Mouse (Mus musculus) hematopoietic stem cell, adult 5-6 weeks (primary cell): Measurements from ENCODE around the gene Cav3. TPM values are rescaled to one million over a fixed set of nuclear protein-coding genes. Genes with fewer than 3 reads are reported as not detected.
A peak's percentile ranks its signal among the peaks of the same experiment; 100 is the strongest.

Experiments
- ATAC-seq, 2 experiments: fragments of 125-278 bp in 1 of 2; replicated peaks in 1 of 2; 2 replicates each; pipeline ENCODE4 v1.8.0; 2016 to 2017; ENCODE audit warnings: inconsistent platforms in 2 of 2, mild to moderate bottlenecking in 2 of 2, moderate number of reproducible peaks in 2 of 2, low read depth in 1 of 2, moderate TSS enrichment in 1 of 2; ENCODE audit not compliant: low FRiP score in 2 of 2, poor library complexity in 2 of 2, severe bottlenecking in 2 of 2, insufficient read depth in 1 of 2, low TSS enrichment in 1 of 2
- total RNA-seq: library from RNA; stranded (forward); fragments of 172-1452, 232-1000 nt; gene quantifications from 2 replicates; pipeline ENCODE4 v1.2.3, GENCODE M21; 2017

Cav3 gene
- total RNA-seq, 1 experiment from 2014 or later = not detected

GRCm38 (mm10) chr6:112490625-112491242, 31.4 kb downstream of the Cav3 start:
- ATAC-seq = peak; percentile 76 to 77

GRCm38 (mm10) chr6:112491521-112491920, 32.2 kb downstream of the Cav3 start:
- ATAC-seq = no peak

- no peak for ATAC-seq
These were observed 33.4 kb downstream of the Cav3 start for GRCm38 (mm10) chr6:112492656-112493055.

DNA sequence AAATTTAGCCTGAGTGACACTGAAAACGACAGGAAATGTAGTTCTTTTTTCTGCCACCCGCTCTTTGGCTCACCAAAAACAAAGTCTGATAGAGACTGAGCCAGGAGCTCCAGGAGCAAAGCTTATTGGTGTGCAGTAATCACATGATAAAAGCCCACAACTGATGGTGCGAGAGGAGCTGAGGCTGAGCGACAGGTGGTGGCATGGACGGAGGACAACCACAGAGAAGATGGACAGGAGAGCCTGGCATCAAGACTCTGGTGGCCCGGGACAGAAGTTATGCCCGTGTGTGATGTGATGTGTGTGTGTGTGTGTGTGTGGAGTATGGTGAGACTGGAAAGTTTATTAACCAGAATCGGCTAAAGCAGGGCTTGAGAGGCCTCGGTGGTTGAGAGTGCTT, 34.1 kb downstream of the Cav3 start:
- no peak for ATAC-seq

DNA sequence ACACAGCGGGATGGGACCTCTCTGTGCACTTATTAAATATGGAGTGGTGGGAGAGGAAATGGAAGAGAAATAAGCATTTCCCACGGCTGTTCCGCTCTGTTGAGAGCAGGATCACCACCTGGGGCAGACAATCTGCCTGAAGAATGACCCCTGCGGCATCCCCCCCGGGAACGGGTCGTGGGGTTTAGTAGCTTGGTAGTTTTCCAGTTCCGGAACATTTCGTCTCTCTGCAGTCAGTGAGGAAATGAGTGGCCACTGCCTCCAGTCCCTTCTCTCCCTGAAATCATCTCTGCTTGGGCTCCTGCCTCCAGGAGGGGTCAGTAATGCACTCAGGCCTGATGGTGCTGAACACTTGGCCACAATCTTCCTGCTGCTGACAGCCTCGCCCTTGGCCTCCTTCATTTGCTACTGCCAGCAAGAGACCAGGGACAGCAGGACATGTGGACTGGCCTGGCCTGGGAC, 35.3 kb downstream of the Cav3 start:
- no peak for ATAC-seq

DNA sequence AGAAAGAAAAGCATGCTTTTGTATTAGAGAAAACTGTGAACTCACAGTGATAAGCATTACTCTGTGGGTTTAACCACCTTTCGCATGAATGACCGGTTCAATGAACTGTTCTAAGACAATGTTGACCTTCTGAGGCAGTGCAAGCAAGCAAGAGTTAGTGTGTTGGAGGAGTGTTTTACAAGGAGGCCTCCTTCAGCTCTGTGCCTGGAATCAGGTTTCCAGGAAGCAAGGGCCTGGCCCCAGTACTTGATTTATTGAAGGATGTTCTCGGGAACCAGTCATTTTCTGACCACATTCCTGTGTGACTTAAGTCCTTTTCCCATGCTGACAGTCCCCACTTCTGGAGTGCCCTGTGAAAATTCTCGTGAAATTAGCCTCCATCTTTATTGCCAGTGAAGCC, 35.9 kb downstream of the Cav3 start:
- ATAC-seq = no peak

DNA sequence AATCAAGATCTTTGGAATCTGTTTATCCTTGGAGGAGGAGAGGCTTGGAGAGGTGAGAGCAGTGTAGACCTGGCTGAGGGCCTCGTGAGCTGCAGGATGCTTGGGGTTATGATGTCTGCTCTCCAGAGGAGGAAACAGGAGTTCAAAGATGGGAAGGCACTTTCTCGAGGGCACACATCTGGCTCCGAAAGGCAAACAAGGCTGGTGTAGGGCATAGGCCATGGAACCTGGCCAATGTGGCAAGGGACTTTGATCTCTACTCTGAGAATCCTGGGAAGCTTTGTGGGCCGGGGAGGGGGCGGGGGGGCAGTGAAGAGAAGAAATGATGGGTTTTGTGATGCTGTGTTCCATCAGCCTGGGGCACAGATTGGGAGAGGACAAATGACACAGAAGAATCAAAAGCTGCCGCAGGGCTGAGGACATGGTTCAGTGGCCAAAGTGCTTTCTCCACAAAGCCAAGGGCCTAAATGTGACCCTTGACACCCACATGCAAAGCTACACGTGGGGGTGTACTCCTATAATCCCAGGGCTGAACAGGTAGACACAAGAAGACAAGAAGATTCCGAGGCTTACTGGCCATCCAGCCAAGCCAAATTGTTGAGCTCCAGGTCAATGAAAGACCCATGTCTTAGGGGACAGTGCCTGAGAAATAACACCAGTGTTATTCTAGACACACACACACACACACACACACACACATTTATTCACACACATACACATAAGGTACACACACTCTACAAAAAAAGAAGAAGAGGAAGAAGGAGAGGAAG, 37.2 kb downstream of the Cav3 start:
- no peak for ATAC-seq

DNA sequence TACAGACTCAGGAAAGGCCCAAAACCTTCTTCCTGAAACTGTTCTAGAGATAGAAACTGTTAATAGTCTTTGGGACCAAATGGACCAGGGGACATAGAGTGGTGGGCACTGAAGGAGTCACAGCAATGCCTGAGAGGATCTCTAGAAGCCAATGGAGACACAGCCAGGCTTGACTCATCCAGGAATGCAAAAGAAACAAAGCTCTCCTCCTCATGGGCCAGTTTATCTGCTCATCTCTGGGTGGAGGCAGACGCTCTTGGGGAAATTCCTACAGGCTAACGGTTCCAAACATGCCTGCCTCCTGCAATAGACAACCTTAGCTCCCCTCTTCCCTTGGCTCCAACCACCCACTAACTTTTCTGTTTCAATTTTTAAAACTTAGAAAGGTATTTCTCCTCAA, 38.2 kb downstream of the Cav3 start:
- ATAC-seq = no peak

- no peak for ATAC-seq
These were observed 39.4 kb downstream of the Cav3 start for GRCm38 (mm10) chr6:112498716-112499115.

DNA sequence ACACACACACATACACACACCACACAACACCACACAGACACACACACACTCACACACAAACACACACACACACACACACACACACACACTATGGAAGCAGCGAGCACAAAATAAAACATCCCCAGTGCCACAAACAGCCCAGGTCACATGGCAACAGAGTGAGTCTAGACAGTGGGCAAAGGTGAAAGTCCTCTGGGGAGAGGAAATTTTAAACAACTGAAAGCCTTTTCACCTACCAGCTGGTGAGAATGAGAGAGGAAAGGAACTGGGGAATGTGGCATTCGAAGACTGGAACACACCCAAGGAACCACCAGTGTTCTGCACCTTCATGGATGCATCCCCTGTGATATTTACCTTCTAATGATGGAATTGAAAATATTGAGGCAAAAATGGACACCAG, 40.2 kb downstream of the Cav3 start:
- ATAC-seq = no peak

DNA sequence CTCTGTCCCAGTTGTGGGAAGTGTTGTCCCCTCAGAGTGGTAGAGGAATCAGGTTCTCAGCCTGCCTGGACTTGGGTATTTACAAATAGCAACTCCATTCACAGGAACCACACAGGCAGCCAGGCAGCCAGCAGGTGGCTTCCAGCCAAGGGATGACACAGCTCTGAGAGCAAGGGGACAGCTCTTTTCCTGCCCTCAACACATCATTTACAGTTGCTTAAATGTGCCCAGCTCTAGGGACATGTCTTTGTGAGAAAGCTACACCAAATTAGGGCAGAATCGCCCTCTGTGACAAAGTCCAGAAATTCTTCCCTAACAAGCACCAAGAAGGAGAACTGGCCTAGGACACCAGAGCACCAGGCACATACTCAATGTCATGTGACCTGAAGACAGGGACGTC, 41.9 kb downstream of the Cav3 start:
- ATAC-seq = no peak

DNA sequence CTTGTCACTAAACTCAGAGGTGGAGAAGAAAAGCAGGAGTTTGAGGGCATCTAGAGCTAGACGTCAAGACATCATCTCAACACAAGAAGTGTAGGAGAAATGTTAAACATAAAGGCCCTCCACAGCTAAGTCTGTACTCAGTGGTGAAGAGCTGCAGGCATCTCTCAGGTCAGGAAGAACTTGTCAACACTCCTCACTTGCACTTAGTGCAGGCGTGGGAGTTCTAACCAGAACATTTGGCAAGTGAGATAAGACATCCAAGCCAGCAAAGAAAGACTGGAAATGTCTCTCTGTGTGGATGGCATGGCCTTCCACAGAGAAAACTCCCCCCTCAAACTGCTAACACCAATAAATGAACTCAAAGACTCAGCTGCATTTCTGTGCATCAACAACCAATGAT, 48.3 kb downstream of the Cav3 start:
- ATAC-seq = no peak

GRCm38 (mm10) chr6:112509590-112510131, 50.4 kb downstream of the Cav3 start:
- ATAC-seq = no peak

GRCm38 (mm10) chr6:112510346-112510745, 51.0 kb downstream of the Cav3 start:
- no peak for ATAC-seq

DNA sequence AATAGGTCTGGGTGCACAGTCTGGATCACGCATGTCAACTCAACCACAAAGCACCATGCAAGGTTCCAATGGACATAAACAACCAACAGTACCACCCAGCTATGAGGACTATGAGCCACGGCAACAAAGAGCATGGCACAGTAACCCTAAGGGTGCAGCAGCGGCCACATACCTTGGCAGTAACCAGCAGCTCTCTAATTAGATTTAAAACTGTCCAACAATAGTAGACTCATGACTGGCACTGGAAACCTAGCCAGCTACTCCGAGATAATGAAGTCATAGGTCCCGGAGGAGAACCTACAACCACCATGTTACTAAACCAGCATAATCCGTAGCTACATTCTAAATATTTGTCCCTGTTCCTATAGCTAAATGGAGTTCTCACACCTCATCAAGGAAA, 55.3 kb downstream of the Cav3 start:
- no peak for ATAC-seq

GRCm38 (mm10) chr6:112516496-112516895, 57.2 kb downstream of the Cav3 start:
- no peak for ATAC-seq

GRCm38 (mm10) chr6:112517572-112517971, 58.3 kb downstream of the Cav3 start:
- 0 out of 4 replicates have a peak, but pooled peaks of 1 of the 2 experiments have one; percentile 8 for ATAC-seq

DNA sequence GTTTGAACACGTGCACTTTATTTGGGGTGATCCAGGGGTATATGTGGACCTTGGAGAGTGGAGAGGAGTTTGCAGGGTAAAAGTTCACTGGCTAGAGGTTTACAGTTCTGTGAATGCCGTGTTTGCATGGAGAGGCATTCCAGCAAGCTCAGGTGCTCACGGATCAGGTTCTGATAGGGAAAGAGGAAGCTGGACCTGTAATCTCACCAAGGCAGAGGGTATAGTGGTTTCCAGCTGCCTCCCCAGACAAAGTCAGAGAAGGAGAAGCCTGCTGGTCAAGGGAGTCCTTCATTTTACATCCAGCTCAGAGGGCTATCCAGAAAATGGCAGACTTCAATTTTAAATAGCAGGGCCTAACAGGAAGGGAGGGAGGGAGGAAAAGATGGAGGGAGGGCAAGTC, 58.7 kb downstream of the Cav3 start:
- ATAC-seq = peak; percentile 62 to 65; a peak in 1 of 4 replicates
